Mouse (Mus musculus): ENCODE data around the gene Gm28048. TPM values are rescaled to one million over a fixed set of nuclear protein-coding genes. Genes with fewer than 3 reads are reported as not detected.
A peak's percentile ranks its signal among the peaks of the same experiment; 100 is the strongest.

Gene Gm28048
- total RNA-seq (2014; rRNA removed) (0.81 and 2.8 TPM in 2 replicates), polyA plus RNA-seq (2015; fragmentation: Nextera tagmentation; extraction: Ambion mirVana) (1.3 and 4.2 TPM in 2 replicates)

GRCm38 (mm10) chr11:22981984-22982757 lies at the start of gene Gm28048, which contains the start of gene Commd1:
Gene Gm28048 (minus strand): TSS chr11:22982090.
Gene Commd1 (minus strand): TSS chr11:22982382.
- H3K4me3 ChIP-seq (ENCODE audit: low read depth, low read length), result peak within 1 kb of the TSS; percentile 57
- 4% methylated on average over 42 of the region's 42 CpGs for WGBS
- 0 out of 2 replicates have a peak, but pooled peaks cover 7% of the 10 kb centered on the region for H3K4me1 ChIP-seq (ENCODE audit: insufficient read depth)
- H3K27ac ChIP-seq (ENCODE audit: low read depth, low read length), result peak within 1 kb of the TSS; percentile 93
- TF ChIP-seq CTCF (IDR thresholded peaks at IDR 0.05; ENCODE audit: low read depth), result peak; percentile 80
- peak; percentile 97 for DNase-seq
- no peaks in the 10 kb centered on the region for H3K9me3 ChIP-seq (ENCODE audit: low read length)
- H3K36me3 ChIP-seq (ENCODE audit: insufficient read depth), result peaks cover 6% of the 10 kb centered on the region; the same call in 1 of the 2 replicates
- H3K9ac ChIP-seq, result peak within 1 kb of the TSS; percentile 67
- peak; percentile 96 for ATAC-seq
- H3K27me3 ChIP-seq (ENCODE audit: insufficient read depth, low read length), result no peaks in the 10 kb centered on the region
- H3K4me2 ChIP-seq (ENCODE audit: low read depth), result peak within 1 kb of the TSS; percentile 54

- H3K9me3 ChIP-seq (ENCODE audit: low read length), result no peaks in the 10 kb centered on the region
- no peaks in the 10 kb centered on the region for H3K36me3 ChIP-seq (ENCODE audit: insufficient read depth)
- H3K27me3 ChIP-seq (ENCODE audit: insufficient read depth, low read length), result no peaks in the 10 kb centered on the region
- no peak overlapping the region for H3K9ac ChIP-seq
- DNase-seq (no peak), ATAC-seq (no peak)
- 81% methylated on average over 6 of the region's 6 CpGs for WGBS
- H3K4me3 ChIP-seq (ENCODE audit: low read depth, low read length), result no peak overlapping the region
- no peak for TF ChIP-seq CTCF (IDR thresholded peaks at IDR 0.05; ENCODE audit: low read depth)
- H3K4me1 ChIP-seq (ENCODE audit: insufficient read depth), result no peaks in the 10 kb centered on the region
- no peak overlapping the region for H3K27ac ChIP-seq (ENCODE audit: low read depth, low read length)
- no peak overlapping the region for H3K4me2 ChIP-seq (ENCODE audit: low read depth)
These were observed 47.5 kb upstream of the Gm28048 start for GRCm38 (mm10) chr11:23029399-23029798.

DNA sequence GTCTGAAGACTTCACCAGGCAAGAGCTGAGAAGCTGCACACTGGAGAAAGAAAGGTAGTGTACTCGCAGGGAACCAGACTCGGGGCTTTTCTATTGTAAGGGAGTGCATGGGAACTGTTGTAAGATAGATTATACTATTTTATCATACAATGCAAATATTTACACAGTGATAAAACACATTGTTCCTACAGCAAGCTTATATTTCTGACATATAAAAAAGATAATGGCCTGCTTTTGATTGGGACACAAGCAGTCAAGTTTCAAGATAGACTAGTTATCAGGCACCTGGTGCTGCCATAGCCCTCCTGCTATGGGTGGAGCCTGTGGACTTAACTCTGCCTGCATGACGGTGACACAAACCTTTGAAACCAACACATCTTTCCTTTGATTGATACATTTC lies 47.1 kb upstream of the Gm28048 start:
- DNase-seq (no peak), ATAC-seq (no peak)
- WGBS, result 68% methylated on average over 3 of the region's 3 CpGs

DNA sequence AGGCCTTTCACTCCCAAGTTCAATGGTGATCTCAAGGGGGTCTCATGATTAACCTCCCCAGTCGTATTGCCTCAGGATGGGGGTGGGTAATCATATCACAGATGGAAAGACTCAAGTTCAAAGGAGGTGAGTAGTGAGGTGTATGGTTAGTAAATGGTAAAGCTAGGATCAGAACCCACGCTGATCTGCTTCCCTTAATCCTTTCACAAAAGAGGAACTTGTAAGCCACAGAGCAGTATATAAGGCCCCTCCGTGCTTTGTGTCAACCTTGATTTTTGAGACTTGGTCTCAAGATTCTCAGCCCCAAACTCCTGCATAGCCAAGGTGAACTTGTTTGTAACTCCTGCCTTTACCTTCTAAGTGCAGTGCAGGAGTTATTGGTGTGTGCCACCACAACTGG lies 42.3 kb upstream of the Gm28048 start:
- Histone ChIP-seq H3K4me2 (ENCODE audit: low read depth) (no peak overlapping the region), H3K4me3 (ENCODE audit: low read depth, low read length) (no peak overlapping the region), H3K36me3 (ENCODE audit: insufficient read depth) (no peaks in the 10 kb centered on the region), H3K27ac (ENCODE audit: low read depth, low read length) (no peak overlapping the region), H3K9me3 (ENCODE audit: low read length) (no peaks in the 10 kb centered on the region), H3K4me1 (ENCODE audit: insufficient read depth) (no peaks in the 10 kb centered on the region), H3K9ac (no peak overlapping the region), H3K27me3 (ENCODE audit: insufficient read depth, low read length) (no peaks in the 10 kb centered on the region)
- DNase-seq (no peak), ATAC-seq (no peak)
- no peak for TF ChIP-seq CTCF (IDR thresholded peaks at IDR 0.05; ENCODE audit: low read depth)
- WGBS, result 54% methylated on average over 3 of the region's 3 CpGs

More for the DNA sequence above, 47.1 kb upstream of the Gm28048 start:
- Histone ChIP-seq H3K36me3 (ENCODE audit: insufficient read depth) (no peaks in the 10 kb centered on the region), H3K4me1 (ENCODE audit: insufficient read depth) (no peaks in the 10 kb centered on the region), H3K9me3 (ENCODE audit: low read length) (no peaks in the 10 kb centered on the region), H3K4me2 (ENCODE audit: low read depth) (no peak overlapping the region), H3K4me3 (ENCODE audit: low read depth, low read length) (no peak overlapping the region), H3K27ac (ENCODE audit: low read depth, low read length) (no peak overlapping the region), H3K27me3 (ENCODE audit: insufficient read depth, low read length) (no peaks in the 10 kb centered on the region), H3K9ac (no peak overlapping the region)
- TF ChIP-seq CTCF (IDR thresholded peaks at IDR 0.05; ENCODE audit: low read depth), result no peak

DNA sequence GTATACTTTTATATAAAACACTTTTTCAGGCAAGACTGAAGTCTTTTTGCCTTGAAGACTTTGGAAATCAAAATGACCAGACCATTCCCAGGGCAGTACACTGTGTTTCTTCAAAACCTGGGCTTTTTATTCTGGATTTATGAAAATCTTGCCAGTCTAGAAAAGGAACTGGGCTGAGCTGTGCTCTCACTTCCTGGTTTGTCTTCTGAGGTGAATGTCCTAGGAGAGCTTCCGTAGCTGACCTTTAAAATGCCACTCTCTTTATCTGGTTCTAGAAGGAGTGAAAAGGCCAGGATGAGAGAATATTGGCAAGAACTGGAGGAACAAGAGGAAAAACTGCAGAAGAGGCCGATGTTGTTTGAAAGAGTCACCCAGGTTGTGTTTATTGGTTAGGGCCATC lies 41.3 kb upstream of the Gm28048 start:
- H3K4me1 ChIP-seq (ENCODE audit: insufficient read depth), result no peaks in the 10 kb centered on the region
- H3K9ac ChIP-seq, result no peak overlapping the region
- H3K27me3 ChIP-seq (ENCODE audit: insufficient read depth, low read length), result no peaks in the 10 kb centered on the region
- H3K9me3 ChIP-seq (ENCODE audit: low read length), result no peaks in the 10 kb centered on the region
- no peak overlapping the region for H3K4me2 ChIP-seq (ENCODE audit: low read depth)
- no peak overlapping the region for H3K4me3 ChIP-seq (ENCODE audit: low read depth, low read length)
- H3K27ac ChIP-seq (ENCODE audit: low read depth, low read length), result no peak overlapping the region
- TF ChIP-seq CTCF (IDR thresholded peaks at IDR 0.05; ENCODE audit: low read depth), result no peak
- ATAC-seq (no peak), DNase-seq (no peak)
- no peaks in the 10 kb centered on the region for H3K36me3 ChIP-seq (ENCODE audit: insufficient read depth)
- 96% methylated on average over 2 of the region's 2 CpGs for WGBS

GRCm38 (mm10) chr11:23020841-23021240 lies 39.0 kb upstream of the Gm28048 start:
- H3K9me3 ChIP-seq (ENCODE audit: low read length), result no peaks in the 10 kb centered on the region
- H3K36me3 ChIP-seq (ENCODE audit: insufficient read depth), result no peaks in the 10 kb centered on the region
- no peak overlapping the region for H3K27ac ChIP-seq (ENCODE audit: low read depth, low read length)
- WGBS, result 96% methylated on average over 14 of the region's 14 CpGs
- H3K9ac ChIP-seq, result no peak overlapping the region
- no peak overlapping the region for H3K4me3 ChIP-seq (ENCODE audit: low read depth, low read length)
- no peaks in the 10 kb centered on the region for H3K4me1 ChIP-seq (ENCODE audit: insufficient read depth)
- no peak overlapping the region for H3K4me2 ChIP-seq (ENCODE audit: low read depth)
- ATAC-seq (no peak), DNase-seq (no peak)
- no peaks in the 10 kb centered on the region for H3K27me3 ChIP-seq (ENCODE audit: insufficient read depth, low read length)
- no peak for TF ChIP-seq CTCF (IDR thresholded peaks at IDR 0.05; ENCODE audit: low read depth)

GRCm38 (mm10) chr11:23020116-23020770 lies 38.4 kb upstream of the Gm28048 start:
- DNase-seq (no peak), ATAC-seq (no peak)
- Histone ChIP-seq H3K4me2 (ENCODE audit: low read depth) (no peak overlapping the region), H3K27me3 (ENCODE audit: insufficient read depth, low read length) (no peaks in the 10 kb centered on the region), H3K27ac (ENCODE audit: low read depth, low read length) (no peak overlapping the region), H3K9me3 (ENCODE audit: low read length) (no peaks in the 10 kb centered on the region), H3K36me3 (ENCODE audit: insufficient read depth) (no peaks in the 10 kb centered on the region), H3K4me3 (ENCODE audit: low read depth, low read length) (no peak overlapping the region), H3K4me1 (ENCODE audit: insufficient read depth) (no peaks in the 10 kb centered on the region), H3K9ac (no peak overlapping the region)
- 68% methylated on average over 24 of the region's 24 CpGs for WGBS
- TF ChIP-seq CTCF (IDR thresholded peaks at IDR 0.05; ENCODE audit: low read depth), result no peak

Data from forebrain, postnatal 0 days (tissue).